Mouse (Mus musculus) frontal cortex, postnatal 36 days (tissue): ENCODE results near the gene Pdia5.

Source experiments
- DNase-seq, 2 experiments: peaks; one replicate each; pipeline ENCODE4 v3.0.0; 2022; ENCODE audit warnings: low spot score in 2 of 2

Pdia5 gene

GRCm38 (mm10) chr16:35441346-35442025 is 49.2 kb downstream of the Pdia5 start:
- DNase-seq = peak; percentile 70 to 86

DNA sequence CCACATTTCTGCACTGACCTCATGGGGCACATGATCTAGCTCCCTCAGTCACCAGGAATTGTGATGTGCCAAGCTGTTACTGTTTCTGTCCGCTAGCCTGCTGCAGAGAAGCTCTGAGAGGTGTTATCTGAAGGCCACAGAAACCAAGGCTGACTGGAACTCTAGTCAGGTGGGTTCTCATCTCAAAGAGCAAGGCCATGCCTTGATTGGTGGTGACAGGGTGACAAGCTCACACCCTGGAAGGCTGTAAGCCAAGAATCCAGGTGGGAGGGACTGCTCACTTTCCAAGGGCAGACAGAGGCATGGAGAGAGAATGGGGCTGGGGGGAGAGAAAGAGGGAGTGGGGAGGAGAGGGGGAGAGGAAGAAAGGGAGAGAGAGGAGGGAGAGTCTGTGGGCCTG is 51.6 kb downstream of the Pdia5 start:
- no peak for DNase-seq

GRCm38 (mm10) chr16:35431608-35432007 is 59.1 kb downstream of the Pdia5 start:
- DNase-seq = peak in 1 of 2 experiments; percentile 22

- DNase-seq = no peak
Observed at GRCm38 (mm10) chr16:35424926-35425325, 65.7 kb downstream of the Pdia5 start.

DNA sequence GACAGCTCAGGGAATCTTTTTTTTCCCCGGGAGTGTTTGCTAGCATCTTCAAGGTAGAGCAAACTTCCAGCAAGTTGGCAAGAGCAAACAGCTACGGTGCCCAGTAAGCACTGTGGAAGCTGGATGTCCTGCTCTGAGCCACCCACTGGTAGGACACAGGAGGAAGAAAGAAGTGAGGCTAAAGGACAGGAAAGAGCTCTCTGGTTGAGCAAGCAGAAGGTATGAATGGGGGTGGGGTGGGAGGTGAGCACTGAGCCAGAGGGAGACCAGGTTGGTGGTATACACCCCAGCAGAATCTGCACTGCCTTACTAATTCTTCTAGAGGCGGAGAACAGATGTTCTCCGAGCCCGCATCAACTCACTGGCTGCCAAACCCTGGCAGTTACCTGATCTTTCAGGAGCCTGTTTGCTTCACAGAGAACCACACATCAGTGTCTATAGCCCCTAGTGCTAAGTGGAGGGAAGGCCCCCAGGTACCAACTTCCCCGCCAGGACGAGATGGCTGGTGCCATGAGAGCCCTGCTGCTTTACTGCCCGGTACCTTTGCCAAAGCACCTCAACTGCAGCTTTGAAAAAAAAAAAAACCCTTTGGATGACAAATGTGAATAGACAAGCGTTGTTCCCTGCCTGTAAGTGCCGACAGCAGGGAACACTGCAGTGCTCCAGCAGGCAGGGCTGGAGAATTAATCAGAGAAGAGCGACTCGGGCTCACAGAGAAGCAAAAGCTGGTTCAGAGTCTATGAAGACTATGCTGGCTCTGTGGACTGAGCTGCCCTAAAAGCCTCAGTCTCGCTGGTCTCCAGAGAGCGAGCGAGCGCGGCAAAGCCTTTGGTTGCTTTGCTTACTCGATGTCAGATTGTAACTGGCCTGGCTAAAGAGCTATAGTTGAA is 67.2 kb downstream of the Pdia5 start:
- no peak for DNase-seq

DNA sequence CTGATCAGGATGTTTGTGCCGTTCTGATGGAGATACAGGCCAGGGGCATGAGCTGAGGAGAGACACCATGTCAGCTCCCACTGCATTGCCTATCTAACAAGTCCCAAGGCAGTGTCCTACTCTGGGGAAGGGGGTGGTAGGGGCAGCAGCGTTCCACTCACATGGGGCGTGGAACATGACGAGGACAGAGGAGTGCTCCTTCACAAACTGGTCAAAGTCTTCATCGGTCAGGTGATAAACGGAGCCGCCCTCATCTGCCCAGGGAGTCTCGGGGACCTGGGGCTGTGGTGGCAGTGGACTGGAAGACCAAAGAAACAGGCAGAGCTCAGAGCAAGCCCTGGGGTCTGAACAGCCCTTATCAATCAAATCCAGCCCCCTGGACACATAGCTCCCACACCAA is 68.0 kb downstream of the Pdia5 start:
- no peak for DNase-seq

GRCm38 (mm10) chr16:35422141-35422540 is 68.5 kb downstream of the Pdia5 start:
- DNase-seq = peak in 1 of 2 experiments; percentile 29

GRCm38 (mm10) chr16:35414616-35415015 is 76.1 kb downstream of the Pdia5 start:
- DNase-seq = no peak

DNA sequence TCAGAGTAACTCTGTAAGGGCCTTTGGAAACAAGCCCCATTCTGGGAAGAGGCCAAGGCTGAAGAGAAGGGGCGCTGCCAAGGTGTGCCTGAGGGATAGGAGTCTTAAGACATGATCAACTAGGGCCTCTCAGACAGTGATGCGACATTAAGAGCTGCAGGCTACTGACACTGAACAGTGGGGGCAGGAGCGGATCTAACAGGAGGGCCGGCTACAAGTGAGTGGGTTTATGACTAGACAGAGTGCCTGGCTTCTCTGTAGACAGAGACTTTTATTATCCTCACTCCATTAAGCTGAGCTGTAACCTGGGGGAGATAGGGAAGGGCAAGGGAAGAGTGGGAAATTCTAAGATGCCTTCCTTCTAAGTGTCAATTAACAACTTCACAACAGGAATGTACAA is 84.0 kb downstream of the Pdia5 start:
- no peak for DNase-seq

DNA sequence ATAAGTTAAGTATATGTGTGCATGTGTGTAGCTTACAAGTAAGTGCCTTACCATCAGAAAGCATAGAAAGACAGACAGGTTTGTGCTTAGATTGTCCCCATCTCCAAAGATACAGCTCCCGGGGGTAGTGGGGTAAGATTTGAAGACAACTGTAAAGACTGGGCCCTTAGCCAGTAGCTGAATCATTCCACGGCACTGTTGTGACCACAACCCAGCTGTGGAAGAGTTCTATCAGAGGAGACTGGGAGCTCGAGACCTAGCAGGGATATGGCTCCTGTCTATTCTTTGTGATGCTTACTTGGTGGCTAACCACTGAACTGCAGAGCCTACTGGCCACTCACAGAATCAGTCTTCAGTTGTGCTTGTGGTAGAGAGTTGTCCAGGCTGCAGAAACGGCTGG is 84.5 kb downstream of the Pdia5 start:
- DNase-seq = no peak

DNA sequence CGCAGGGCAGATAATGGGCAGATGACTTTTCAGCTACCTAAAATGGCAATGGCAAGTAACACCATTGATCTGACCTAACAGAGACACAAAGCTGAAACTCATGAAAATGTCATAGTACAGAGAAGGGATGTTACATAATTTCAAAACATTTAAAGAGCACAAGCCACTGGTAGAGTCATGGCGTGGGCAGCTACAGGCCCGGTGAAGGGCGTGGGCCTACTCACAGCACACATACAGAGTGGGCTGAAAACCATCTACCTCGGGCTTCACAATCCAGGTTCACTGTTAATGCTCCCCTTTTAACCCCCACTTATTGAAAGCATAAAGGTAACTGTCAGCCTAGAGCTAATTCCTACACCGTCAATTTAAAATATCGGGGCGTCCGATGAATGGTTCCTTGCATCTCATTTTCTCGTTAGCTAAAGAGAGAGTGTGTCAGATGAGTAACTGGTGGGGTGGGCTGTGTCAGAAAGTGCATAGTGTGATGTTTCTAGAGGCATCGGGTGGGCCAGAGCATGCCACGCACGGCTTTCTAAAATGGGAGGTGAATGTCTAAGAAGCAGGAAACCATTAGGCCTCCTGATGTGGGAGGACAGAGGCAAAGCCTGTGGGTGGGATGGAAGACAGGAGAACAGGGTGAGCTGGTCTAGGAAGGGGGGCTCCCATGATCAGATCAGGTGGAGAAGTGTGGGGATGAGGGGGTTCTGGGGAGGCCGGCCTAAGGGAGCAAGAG is 85.2 kb downstream of the Pdia5 start:
- no peak for DNase-seq

DNA sequence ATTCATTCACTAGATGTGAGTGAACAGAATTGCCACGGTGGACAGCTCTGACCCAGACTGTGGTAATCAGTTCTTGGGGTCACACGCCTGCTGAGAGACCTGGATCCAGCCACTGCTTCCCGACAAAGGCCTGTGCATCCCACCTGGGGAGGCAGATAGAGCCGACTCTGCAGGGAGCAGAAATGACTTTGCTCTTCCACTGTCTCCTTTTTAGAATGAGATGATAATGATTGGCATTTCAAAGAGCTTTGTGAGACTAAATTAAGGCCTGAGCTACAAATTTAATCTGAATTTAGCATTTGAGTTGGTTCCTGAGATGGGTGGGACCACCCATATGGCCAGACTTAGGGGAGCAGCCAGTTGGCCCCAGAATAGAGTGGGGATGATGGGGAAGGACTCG is 85.8 kb downstream of the Pdia5 start:
- DNase-seq = no peak

- no peak for DNase-seq
Observed at GRCm38 (mm10) chr16:35403891-35404290, 86.8 kb downstream of the Pdia5 start.

DNA sequence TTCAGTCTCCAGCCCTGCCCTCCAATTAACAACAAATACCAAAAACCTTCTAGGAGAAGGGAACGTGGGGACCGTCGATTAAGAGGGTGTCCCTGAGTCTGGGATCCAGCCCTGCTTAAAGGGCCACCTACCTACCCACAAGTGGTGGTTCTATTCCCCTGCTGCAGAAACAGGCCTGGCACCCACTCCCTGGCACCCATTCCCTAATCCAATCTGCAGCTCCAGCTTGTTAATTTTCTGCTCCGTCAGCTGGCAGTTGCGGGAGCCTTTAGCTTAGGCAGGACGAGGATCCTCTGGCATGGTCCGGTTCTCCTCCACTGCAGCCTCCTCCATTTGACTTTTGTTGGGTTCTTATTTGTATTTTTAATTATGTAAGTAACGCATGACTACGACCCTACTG is 87.3 kb downstream of the Pdia5 start:
- no peak for DNase-seq

GRCm38 (mm10) chr16:35392813-35393212 is 97.9 kb downstream of the Pdia5 start:
- DNase-seq = no peak

- DNase-seq = no peak
Observed at GRCm38 (mm10) chr16:35385654-35386053, 105.0 kb downstream of the Pdia5 start.

- DNase-seq = no peak
Observed at GRCm38 (mm10) chr16:35380048-35380447, 110.6 kb downstream of the Pdia5 start.

DNA sequence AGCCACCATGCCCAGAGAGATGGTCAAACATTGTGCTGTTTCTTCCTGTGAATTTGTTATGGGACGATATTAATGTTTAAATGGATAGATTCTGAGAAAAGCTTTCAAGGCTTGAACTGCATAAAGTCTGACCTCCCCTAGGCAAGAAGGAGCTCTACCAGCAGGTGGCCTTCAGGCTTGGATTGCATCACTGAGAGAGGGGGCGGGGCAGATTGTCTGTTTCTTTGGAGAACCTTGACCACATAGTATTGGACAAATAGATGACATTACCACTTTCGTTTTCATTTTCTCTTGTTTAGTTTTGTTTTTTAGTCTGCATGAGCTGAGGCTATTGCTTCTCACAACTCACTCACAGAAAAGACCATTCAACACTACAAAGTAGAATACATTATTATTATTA is 111.3 kb downstream of the Pdia5 start:
- no peak for DNase-seq

GRCm38 (mm10) chr16:35364063-35364428 is 126.6 kb downstream of the Pdia5 start:
- DNase-seq = no peak

- peak; percentile 93 to 96 for DNase-seq
Observed at GRCm38 (mm10) chr16:35363150-35364062, 127.3 kb downstream of the Pdia5 start, which contains the start of gene Sec22a. Gene Sec22a, minus strand, starts transcription at chr16:35363918.

DNA sequence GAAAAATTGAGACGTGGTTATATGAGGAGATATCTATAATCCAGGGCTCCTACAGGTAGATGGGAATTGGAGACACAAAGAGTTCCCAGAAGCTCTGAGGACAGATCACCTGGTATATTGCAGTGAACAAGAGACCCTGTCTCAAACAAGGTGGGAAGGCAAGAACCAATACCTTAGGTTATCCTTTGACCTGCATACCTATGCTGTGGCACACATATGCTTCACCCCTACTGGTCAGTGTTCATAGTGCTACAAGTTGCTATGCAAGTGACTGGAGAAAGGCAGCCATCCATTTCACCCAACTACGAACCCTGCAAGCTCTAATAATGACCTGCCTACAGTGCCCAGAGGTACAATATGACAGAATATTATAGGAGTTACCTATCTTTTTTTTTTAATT is 128.5 kb downstream of the Pdia5 start:
- no peak for DNase-seq
